Comparison of ENCODE assay signal across 25 mouse cellular contexts in genomic region chr8:64900645-64901044, GRCm38 (mm10). TPM values are rescaled to one million over a fixed set of nuclear protein-coding genes. Genes with fewer than 3 reads are reported as not detected.
DNase-seq lines count a peak whose midpoint lies in the region; ATAC-seq lines count a peak whose summit lies in the region.
"Had no signal": no experiment of that assay in that cellular context is flagged by ENCODE, and none has a peak within 500 bp of the region (broad histone marks: within the 10 kb centered on the region; RNA-seq: fewer than 3 reads in every experiment).

No protein-coding gene starts in this region.

- peak; percentile 39 for DNase-seq in heart, adult 11 months
- DNase-seq in kidney, adult 9 months = peak; percentile 21
- DNase-seq in kidney, adult 11 months = no peak
- DNase-seq in liver, embryonic 11.5 days (ENCODE audit: low spot score) = no peak
- DNase-seq in B cell, adult 2 months = no peak
- DNase-seq: adrenal gland, adult 2 months; adrenal gland, postnatal 14 days; cerebellum, adult 11 months; cerebellum, adult 2 months; cerebellum, adult 9-11 months; cerebellum, postnatal 25 days; forebrain, postnatal 0 days; gastrocnemius, postnatal 25 days; heart, adult 2 months had no signal

- H3K27ac ChIP-seq in heart, embryonic 12.5 days (ENCODE audit: poor library complexity, severe bottlenecking) = no peak overlapping the region
- H3K27ac ChIP-seq in liver, embryonic 16.5 days (ENCODE audit: low read length) = no peak overlapping the region
- H3K27ac ChIP-seq in liver, embryonic 11.5 days (ENCODE audit: low read depth, low read length) = no peak overlapping the region
- H3K27ac ChIP-seq: embryonic facial prominence, embryonic 12.5 days; embryonic facial prominence, embryonic 15.5 days; heart, adult 2 months; heart, embryonic 10.5 days; hindbrain, embryonic 12.5 days; hindbrain, embryonic 15.5 days had no signal

- no peaks in the 10 kb centered on the region for H3K27me3 ChIP-seq in heart, embryonic 12.5 days (replicated peaks)
- H3K27me3 ChIP-seq in liver, embryonic 16.5 days (ENCODE audit: control insufficient read depth, insufficient read depth, low read depth, low read length) = no peaks in the 10 kb centered on the region
- no peaks in the 10 kb centered on the region for H3K27me3 ChIP-seq in liver, embryonic 11.5 days (replicated peaks; ENCODE audit: control insufficient read depth, insufficient read depth, low read length)
- H3K27me3 ChIP-seq: CH12.LX; embryonic facial prominence, embryonic 12.5 days; embryonic facial prominence, embryonic 15.5 days; hindbrain, embryonic 12.5 days; hindbrain, embryonic 15.5 days; Patski had no signal

- 95% methylated on average over 3 of the region's 3 CpGs for WGBS in heart, embryonic 12.5 days
- WGBS in liver, embryonic 16.5 days (ENCODE audit: insufficient replicate concordance) = 71% methylated on average over 3 of the region's 3 CpGs
- 92% methylated on average over 3 of the region's 3 CpGs for WGBS in liver, embryonic 11.5 days

- no peak overlapping the region for H3K4me2 ChIP-seq in heart, embryonic 12.5 days
- H3K4me2 ChIP-seq in liver, embryonic 16.5 days (ENCODE audit: low read depth, low read length) = no peak overlapping the region
- no peak overlapping the region for H3K4me2 ChIP-seq in liver, embryonic 11.5 days
- H3K4me2 ChIP-seq: embryonic facial prominence, embryonic 12.5 days; embryonic facial prominence, embryonic 15.5 days; hindbrain, embryonic 12.5 days; hindbrain, embryonic 15.5 days had no signal

- ATAC-seq in heart, embryonic 12.5 days (ENCODE audit: insufficient number of reproducible peaks, low FRiP score) = no peak
- ATAC-seq in liver, embryonic 16.5 days (ENCODE audit: low read depth) = peak; percentile 50; the same call in 1 of the 2 replicates
- ATAC-seq in liver, embryonic 11.5 days (replicated peaks; ENCODE audit: low FRiP score) = no peak
- ATAC-seq: forebrain, embryonic 14.5 days; forebrain, postnatal 0 days; Patski had no signal

- no peaks in the 10 kb centered on the region for H3K4me1 ChIP-seq in heart, embryonic 12.5 days (replicated peaks)
- no peaks in the 10 kb centered on the region for H3K4me1 ChIP-seq in liver, embryonic 16.5 days (ENCODE audit: control insufficient read depth, low read depth, low read length)
- H3K4me1 ChIP-seq in liver, embryonic 11.5 days (replicated peaks; ENCODE audit: control insufficient read depth, insufficient read depth, low read length) = no peaks in the 10 kb centered on the region
- H3K4me1 ChIP-seq: embryonic facial prominence, embryonic 12.5 days; embryonic facial prominence, embryonic 15.5 days; heart, embryonic 10.5 days; hindbrain, embryonic 12.5 days; hindbrain, embryonic 15.5 days had no signal

- H3K36me3 ChIP-seq in heart, embryonic 12.5 days = no peaks in the 10 kb centered on the region
- H3K36me3 ChIP-seq in liver, embryonic 16.5 days (ENCODE audit: control insufficient read depth, insufficient read depth) = no peaks in the 10 kb centered on the region
- H3K36me3 ChIP-seq in liver, embryonic 11.5 days (ENCODE audit: control insufficient read depth, insufficient read depth, low read length) = no peaks in the 10 kb centered on the region
- H3K36me3 ChIP-seq: embryonic facial prominence, embryonic 12.5 days; embryonic facial prominence, embryonic 15.5 days; G1E; heart, embryonic 10.5 days; hindbrain, embryonic 12.5 days; hindbrain, embryonic 15.5 days had no signal

- H3K9ac ChIP-seq in heart, embryonic 12.5 days = no peak overlapping the region
- H3K9ac ChIP-seq in liver, embryonic 16.5 days (ENCODE audit: low read depth, low read length) = no peak overlapping the region
- no peak overlapping the region for H3K9ac ChIP-seq in liver, embryonic 11.5 days (ENCODE audit: low read depth, low read length)
- H3K9ac ChIP-seq: embryonic facial prominence, embryonic 12.5 days; embryonic facial prominence, embryonic 15.5 days; forebrain, postnatal 0 days; hindbrain, embryonic 12.5 days; hindbrain, embryonic 15.5 days had no signal

- no peaks in the 10 kb centered on the region for H3K9me3 ChIP-seq in heart, embryonic 12.5 days (replicated peaks)
- H3K9me3 ChIP-seq in liver, embryonic 16.5 days (replicated peaks; ENCODE audit: control insufficient read depth, low read length) = no peaks in the 10 kb centered on the region
- no peaks in the 10 kb centered on the region for H3K9me3 ChIP-seq in liver, embryonic 11.5 days (ENCODE audit: control insufficient read depth, low read length)
- H3K9me3 ChIP-seq: embryonic facial prominence, embryonic 12.5 days; embryonic facial prominence, embryonic 15.5 days; G1E; heart, embryonic 10.5 days; hindbrain, embryonic 12.5 days; hindbrain, embryonic 15.5 days had no signal

- no peak overlapping the region for H3K4me3 ChIP-seq in heart, embryonic 12.5 days
- H3K4me3 ChIP-seq in liver, embryonic 16.5 days (ENCODE audit: low read depth, low read length) = no peak overlapping the region
- H3K4me3 ChIP-seq in liver, embryonic 11.5 days (ENCODE audit: low read depth, low read length) = no peak overlapping the region
- H3K4me3 ChIP-seq: embryonic facial prominence, embryonic 12.5 days; embryonic facial prominence, embryonic 15.5 days; heart, adult 2 months; heart, embryonic 10.5 days; hindbrain, embryonic 12.5 days; hindbrain, embryonic 15.5 days had no signal

RNA-seq across cellular contexts. Expression of gene Tmem192, which starts 46.3 kb away (rescaled TPM):
- 26.4 and 27.0 TPM in 2 replicates for polyA plus RNA-seq in heart, embryonic 12.5 days (2016; fragmentation: Nextera tagmentation; extraction: Ambion mirVana)
- polyA plus RNA-seq in liver, embryonic 16.5 days (2015; fragmentation: Nextera tagmentation; extraction: Ambion mirVana) = 11.1 and 11.4 TPM in 2 replicates
- 25.0 and 28.0 TPM in 2 replicates for polyA plus RNA-seq in liver, embryonic 11.5 days (2014; fragmentation: Nextera tagmentation; extraction: Ambion mirVana)

RNA-seq across cellular contexts. Expression of gene Klhl2, which starts 50.8 kb away (rescaled TPM):
- polyA plus RNA-seq in heart, embryonic 12.5 days (2016; fragmentation: Nextera tagmentation; extraction: Ambion mirVana) = 16.1 and 17.5 TPM in 2 replicates
- polyA plus RNA-seq in liver, embryonic 16.5 days (2015; fragmentation: Nextera tagmentation; extraction: Ambion mirVana) = 1.1 and 1.4 TPM in 2 replicates
- polyA plus RNA-seq in liver, embryonic 11.5 days (2014; fragmentation: Nextera tagmentation; extraction: Ambion mirVana) = 9.7 and 10.1 TPM in 2 replicates

Comparison
In these comparisons a context has a peak if more than half of its experiments do, and no peak if none do; other contexts are left out.
1. DNase-seq: peak in heart, adult 11 months (single experiment) and kidney, adult 9 months (single experiment); none in kidney, adult 11 months (single experiment), liver, embryonic 11.5 days (single experiment) and B cell, adult 2 months (0 of 2).